Mouse (Mus musculus): ENCODE results near the gene Dysf.

GRCm38 (mm10) chr6:84084757-84085156 lies 76.4 kb downstream of the Dysf start:
- TF ChIP-seq POLR2A (IDR thresholded peaks at IDR 0.05; ENCODE audit: insufficient read depth, low read depth, low read length) = no peak
- no peak for TF ChIP-seq CTCF (IDR thresholded peaks at IDR 0.05)
- no peak for TF ChIP-seq EP300 (IDR thresholded peaks at IDR 0.05; ENCODE audit: insufficient read depth, low read depth, low read length)

Data from heart, adult 2 months (tissue).